Mouse (Mus musculus) stomach, embryonic 14.5 days (tissue): ENCODE measurements around the gene Syn1. TPM values are rescaled to one million over a fixed set of nuclear protein-coding genes. Genes with fewer than 3 reads are reported as not detected.
A peak's percentile ranks its signal among the peaks of the same experiment; 100 is the strongest.

ENCODE experiments used
- ATAC-seq: fragments of 200-750 bp; cut with Nextera tagmentation; 2 replicates; pipeline ENCODE4 v1.8.0; 2017; ENCODE audit warnings: low read depth, moderate TSS enrichment; ENCODE audit not compliant: insufficient number of reproducible peaks, insufficient read depth, low FRiP score
- H3K27ac ChIP-seq: fragments of 300-500 bp; sonication (generic); 2 replicates; pipeline ENCODE4 v1.5.1; 2014; ENCODE audit warnings: mild to moderate bottlenecking, low read length, moderate library complexity, mixed read lengths
- H3K27me3 ChIP-seq: fragments of 300-500 bp; sonication (generic); 2 replicates; pipeline ENCODE4 v1.6.1; 2014; ENCODE audit warnings: low read length, control low read depth, mixed read lengths; ENCODE audit not compliant: control insufficient read depth, insufficient read depth
- H3K36me3 ChIP-seq: fragments of 300-500 bp; sonication (generic); 2 replicates; pipeline ENCODE4 v1.6.1; 2014; ENCODE audit warnings: mild to moderate bottlenecking, control low read depth, low read length, moderate library complexity, mixed read lengths; ENCODE audit not compliant: control insufficient read depth, insufficient read depth
- H3K4me1 ChIP-seq: fragments of 300-500 bp; sonication (generic); 2 replicates; pipeline ENCODE4 v1.6.1; 2014; ENCODE audit warnings: low read length, control low read depth, mixed read lengths; ENCODE audit not compliant: control insufficient read depth, insufficient read depth
- H3K4me2 ChIP-seq: fragments of 300-500 bp; sonication (generic); replicated peaks from 2 replicates; pipeline ENCODE4 v1.6.1; 2014; ENCODE audit warnings: low read depth, low read length, control low read depth
- H3K4me3 ChIP-seq: fragments of 300-500 bp; sonication (generic); 2 replicates; pipeline ENCODE4 v1.5.1; 2014; ENCODE audit warnings: low read depth, low read length, control low read depth
- H3K9ac ChIP-seq: fragments of 300-500 bp; sonication (generic); replicated peaks from 2 replicates; pipeline ENCODE4 v1.6.1; 2014; ENCODE audit warnings: low read depth, mild to moderate bottlenecking, control low read depth, low read length, moderate library complexity, mixed read lengths
- H3K9me3 ChIP-seq: fragments of 300-500 bp; sonication (generic); 2 replicates; pipeline ENCODE4 v1.6.1; 2016; ENCODE audit warnings: low read depth, low read length, control low read depth; ENCODE audit not compliant: control insufficient read depth
- WGBS: fragments of 180-500 bp; shearing (Covaris S2); extraction: QIAGEN DNeasy Blood & Tissue Kit; methylation state at CpG from one replicate; pipeline ENCODE4 v1.1.7; 2014; 5-methylcytosine and 5-hydroxymethylcytosine counted together
- polyA plus RNA-seq: library from polyadenylated mRNA; unstranded; fragments of >200 nt; fragmentation: Nextera tagmentation; extraction: Ambion mirVana; gene quantifications from 2 replicates; pipeline ENCODE4 v1.2.1, GENCODE M21; 2014

The Syn1 gene
- polyA plus RNA-seq, 1 experiment from 2014 or later = 2.3 TPM

DNA sequence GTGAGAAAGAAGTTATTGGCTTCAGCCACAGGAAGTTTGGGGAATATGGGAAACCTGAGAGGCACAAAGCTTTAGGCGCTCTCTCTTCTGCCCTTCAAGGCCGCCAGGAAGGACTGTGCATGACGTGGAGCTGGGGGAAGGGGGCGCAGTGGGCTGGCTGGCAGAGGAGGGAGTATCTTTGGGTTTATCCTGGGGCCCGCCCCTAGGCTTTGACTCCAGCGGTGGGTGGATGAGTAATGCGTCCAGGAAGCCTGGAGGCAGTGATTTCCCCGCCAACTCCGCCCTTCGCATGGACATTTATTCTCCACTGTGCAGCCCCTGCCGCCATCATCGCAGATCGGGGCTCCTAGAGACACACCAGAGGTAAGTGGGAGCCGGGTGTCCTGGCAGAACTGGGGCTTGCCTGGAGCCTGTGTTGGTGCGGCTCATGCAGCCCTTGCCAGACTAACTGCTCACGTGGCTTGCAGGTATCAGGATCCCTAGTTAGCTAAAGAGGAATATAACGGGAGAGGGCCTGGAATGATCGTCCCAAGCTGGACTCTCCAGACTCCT, 50.8 kb downstream of the Syn1 start, which contains the start of gene Timp1:
Gene Timp1, plus strand, starts transcription at position 205 of the 552 bp plus-strand sequence.
- no peak within 1 kb of the TSS for H3K9ac ChIP-seq
- H3K27ac ChIP-seq = no peak within 1 kb of the TSS
- no peaks in the 10 kb centered on the region for H3K36me3 ChIP-seq
- peak within 1 kb of the TSS; percentile 31 for H3K4me3 ChIP-seq
- 13% methylated on average over 18 of the region's 18 CpGs for WGBS
- H3K4me2 ChIP-seq = peak within 1 kb of the TSS; percentile 36
- ATAC-seq = peak; percentile 86
- no peaks in the 10 kb centered on the region for H3K27me3 ChIP-seq
- H3K9me3 ChIP-seq = no peaks in the 10 kb centered on the region
- no peaks in the 10 kb centered on the region for H3K4me1 ChIP-seq

- 67% methylated on average over 1 of the region's 1 CpGs for WGBS
- H3K9ac ChIP-seq = no peak overlapping the region
- H3K36me3 ChIP-seq = no peaks in the 10 kb centered on the region
- no peaks in the 10 kb centered on the region for H3K9me3 ChIP-seq
- no peaks in the 10 kb centered on the region for H3K4me1 ChIP-seq
- no peak for ATAC-seq
- H3K27ac ChIP-seq = no peak overlapping the region
- H3K27me3 ChIP-seq = no peaks in the 10 kb centered on the region
- H3K4me2 ChIP-seq = no peak overlapping the region
- no peak overlapping the region for H3K4me3 ChIP-seq
Observed at GRCm38 (mm10) chrX:20869203-20869602, 51.6 kb downstream of the Syn1 start.

- WGBS = 49% methylated on average over 4 of the region's 4 CpGs
- Histone ChIP-seq H3K4me3 (no peak overlapping the region), H3K36me3 (no peaks in the 10 kb centered on the region), H3K27ac (no peak overlapping the region), H3K27me3 (no peaks in the 10 kb centered on the region), H3K9ac (no peak overlapping the region), H3K4me1 (no peaks in the 10 kb centered on the region), H3K4me2 (no peak overlapping the region), H3K9me3 (no peaks in the 10 kb centered on the region)
- ATAC-seq = no peak
Observed at GRCm38 (mm10) chrX:20868091-20868490, 52.7 kb downstream of the Syn1 start.

GRCm38 (mm10) chrX:20863161-20864101, 57.4 kb downstream of the Syn1 start:
- Histone ChIP-seq H3K9me3 (no peaks in the 10 kb centered on the region), H3K9ac (no peak overlapping the region), H3K4me2 (no peak overlapping the region), H3K27ac (no peak overlapping the region), H3K27me3 (no peaks in the 10 kb centered on the region), H3K4me3 (no peak overlapping the region), H3K4me1 (no peaks in the 10 kb centered on the region), H3K36me3 (no peaks in the 10 kb centered on the region; the same call in 1 of the 2 replicates)
- 75% methylated on average over 9 of the region's 9 CpGs for WGBS
- ATAC-seq = no peak

DNA sequence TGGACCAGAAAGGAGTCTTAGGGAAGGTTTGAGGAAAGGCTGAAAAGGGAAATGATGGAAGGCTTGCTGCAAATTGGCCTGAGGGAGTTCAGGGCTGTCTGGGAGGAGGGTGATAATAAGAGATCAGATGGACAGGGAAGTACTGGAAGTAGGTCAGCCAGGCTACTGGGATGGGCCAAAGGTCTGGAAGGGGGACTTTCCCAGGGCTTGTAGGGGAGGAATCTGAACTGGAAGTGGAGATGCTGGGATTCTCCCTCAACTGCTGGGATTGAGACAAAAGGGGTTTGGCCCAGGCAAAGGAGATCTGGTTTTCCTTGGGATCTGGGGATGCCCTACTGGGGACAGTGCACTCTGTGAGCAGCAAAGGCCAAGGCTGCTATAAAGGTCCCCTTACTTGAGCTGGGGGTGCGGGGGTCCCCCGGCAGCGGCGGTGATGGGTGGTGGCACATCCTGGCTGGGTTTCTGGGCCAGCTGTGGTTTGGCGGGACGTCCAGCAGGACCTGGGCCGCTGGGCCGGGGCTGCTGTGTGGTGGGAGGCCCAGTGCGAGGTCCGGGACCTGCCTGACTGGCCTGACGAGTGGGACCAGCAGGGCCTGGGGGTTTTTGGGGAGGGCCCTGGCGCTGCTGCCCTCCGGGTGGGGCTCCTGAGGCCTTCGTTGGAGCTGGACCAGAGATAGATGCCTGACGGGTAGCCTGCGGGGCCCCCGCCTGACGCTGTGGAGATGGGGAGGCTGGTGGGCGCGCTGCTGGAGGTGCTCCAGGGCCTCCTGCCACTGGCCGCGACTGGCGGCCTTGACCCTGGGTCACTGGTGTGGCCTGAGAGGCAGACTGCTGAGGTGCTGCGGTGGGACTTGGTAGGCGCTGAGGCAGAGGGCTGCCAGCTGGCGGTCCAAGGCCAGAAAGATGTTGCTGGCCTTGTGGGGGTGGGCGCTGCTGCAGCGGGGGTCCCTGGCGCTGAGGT, 58.4 kb downstream of the Syn1 start:
- Histone ChIP-seq H3K36me3 (no peaks in the 10 kb centered on the region; the same call in 1 of the 2 replicates), H3K4me3 (no peak overlapping the region), H3K4me1 (no peaks in the 10 kb centered on the region), H3K9ac (no peak overlapping the region), H3K27me3 (no peaks in the 10 kb centered on the region), H3K27ac (no peak overlapping the region), H3K4me2 (no peak overlapping the region; the same call in 1 of the 2 replicates), H3K9me3 (no peaks in the 10 kb centered on the region)
- WGBS = 32% methylated on average over 26 of the region's 29 CpGs
- peak; percentile 21; the same call in 1 of the 2 replicates for ATAC-seq

DNA sequence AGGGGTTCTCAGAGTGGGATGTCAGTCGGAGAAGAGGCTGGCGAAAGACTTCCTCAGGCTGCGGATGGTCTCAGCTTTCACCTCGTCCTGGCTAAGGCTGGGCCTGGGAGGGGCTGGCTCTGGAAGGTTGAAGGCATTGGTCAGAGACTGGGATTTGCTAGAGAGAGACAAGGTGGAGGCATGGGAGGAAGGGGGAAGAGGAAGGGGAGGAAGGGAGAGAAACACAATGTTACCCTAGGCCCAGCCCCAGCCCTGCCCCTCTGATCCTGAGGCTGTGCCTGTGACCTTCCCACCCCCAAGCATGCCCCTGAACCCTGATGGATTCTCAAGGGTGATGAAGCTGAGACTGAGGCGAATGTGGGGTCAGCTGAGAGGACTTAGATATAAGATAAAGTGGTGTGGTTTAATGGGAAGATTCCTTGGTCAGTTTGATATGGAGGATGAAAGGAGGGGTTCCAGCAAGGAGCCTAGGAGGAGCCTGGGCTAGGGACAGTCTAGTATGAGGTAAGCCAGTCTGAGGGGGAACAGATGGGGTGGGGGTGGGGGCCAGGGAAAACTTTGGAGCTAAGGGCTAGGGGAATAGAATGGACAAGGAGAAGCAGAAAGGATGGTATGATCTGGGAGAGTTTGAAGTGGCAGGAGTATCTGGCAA, 59.2 kb downstream of the Syn1 start:
- 56% methylated on average over 5 of the region's 5 CpGs for WGBS
- 0 out of 2 replicates have a peak, but pooled peaks have one; percentile 30 for ATAC-seq
- H3K27ac ChIP-seq = no peak overlapping the region

DNA sequence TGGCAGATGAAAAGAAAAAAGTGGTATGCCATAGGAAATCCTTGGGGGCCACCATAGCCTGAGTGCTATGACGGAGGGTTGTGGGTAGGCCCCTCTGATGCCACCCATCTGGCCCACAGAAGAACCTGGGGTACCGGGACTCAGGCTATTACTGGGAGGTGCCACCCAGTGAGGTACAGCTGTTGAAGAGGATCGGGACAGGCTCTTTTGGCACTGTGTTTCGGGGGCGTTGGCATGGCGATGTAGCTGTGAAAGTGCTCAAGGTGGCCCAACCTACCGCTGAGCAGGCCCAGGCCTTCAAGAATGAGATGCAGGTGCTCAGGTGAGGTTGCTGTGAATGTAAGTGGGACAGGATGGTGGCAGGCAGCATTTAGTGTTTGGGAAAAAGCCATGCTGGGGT, 67.0 kb downstream of the Syn1 start:
- H3K9ac ChIP-seq = no peak overlapping the region
- no peaks in the 10 kb centered on the region for H3K9me3 ChIP-seq
- H3K27me3 ChIP-seq = no peaks in the 10 kb centered on the region
- H3K27ac ChIP-seq = no peak overlapping the region
- no peak for ATAC-seq
- H3K36me3 ChIP-seq = peaks cover 3% of the 10 kb centered on the region; the same call in 1 of the 2 replicates
- WGBS = 92% methylated on average over 7 of the region's 7 CpGs
- no peak overlapping the region for H3K4me3 ChIP-seq
- H3K4me2 ChIP-seq = no peak overlapping the region
- 0 out of 2 replicates have a peak, but pooled peaks cover 2% of the 10 kb centered on the region for H3K4me1 ChIP-seq

More for the DNA sequence above, 59.2 kb downstream of the Syn1 start:
- no peak overlapping the region for H3K9ac ChIP-seq
- no peak overlapping the region for H3K4me3 ChIP-seq
- no peaks in the 10 kb centered on the region for H3K27me3 ChIP-seq
- H3K4me2 ChIP-seq = no peak overlapping the region
- H3K36me3 ChIP-seq = no peaks in the 10 kb centered on the region; the same call in 1 of the 2 replicates
- H3K4me1 ChIP-seq = no peaks in the 10 kb centered on the region
- no peaks in the 10 kb centered on the region for H3K9me3 ChIP-seq
